Mouse (Mus musculus): ENCODE results near the gene Pcgf3. TPM values are rescaled to one million over a fixed set of nuclear protein-coding genes. Genes with fewer than 3 reads are reported as not detected.

Pcgf3 gene
- polyA plus RNA-seq, 1 experiment from 2014 or later, result 36.2 TPM

GRCm38 (mm10) chr5:108554041-108554440 lies 93.0 kb downstream of the Pcgf3 start:
- Histone ChIP-seq H3K4me2 (ENCODE audit: low read depth) (no peak overlapping the region), H3K36me3 (ENCODE audit: control insufficient read depth, insufficient read depth, low read length) (no peaks in the 10 kb centered on the region), H3K4me1 (ENCODE audit: control insufficient read depth, insufficient read depth, low read length) (no peaks in the 10 kb centered on the region; the same call in 1 of the 2 replicates), H3K9me3 (ENCODE audit: control insufficient read depth, low read length) (no peaks in the 10 kb centered on the region), H3K27ac (ENCODE audit: low read depth, low read length) (no peak overlapping the region), H3K27me3 (ENCODE audit: control insufficient read depth, insufficient read depth, low read length) (peaks cover 16% of the 10 kb centered on the region), H3K4me3 (ENCODE audit: low read depth, low read length) (no peak overlapping the region), H3K9ac (ENCODE audit: low read length) (no peak overlapping the region)
- 83% methylated on average over 1 of the region's 1 CpGs for WGBS
- DNase-seq (ENCODE audit: low spot score) (no peak), ATAC-seq (ENCODE audit: insufficient read depth, low FRiP score, low TSS enrichment) (no peak)

Other genes starting within 250 kb of the Pcgf3 start
- 55.4 and 60.0 TPM in 2 replicates for gene Dr1, start 192.3 kb upstream of the Pcgf3 start, polyA plus RNA-seq (2014; fragmentation: Nextera tagmentation; extraction: Ambion mirVana)
- gene Pigg, start 148.6 kb upstream of the Pcgf3 start, polyA plus RNA-seq (2014; fragmentation: Nextera tagmentation; extraction: Ambion mirVana), result 2.5 and 3.6 TPM in 2 replicates
- 0.26 and 0.28 TPM in 2 replicates for gene Gm42517, start 93.3 kb upstream of the Pcgf3 start, polyA plus RNA-seq (2014; fragmentation: Nextera tagmentation; extraction: Ambion mirVana)
- 0.19 and 0.26 TPM in 2 replicates for gene Pde6b, start 72.8 kb upstream of the Pcgf3 start, polyA plus RNA-seq (2014; fragmentation: Nextera tagmentation; extraction: Ambion mirVana)
- gene Atp5k, start 26.8 kb upstream of the Pcgf3 start, polyA plus RNA-seq (2014; fragmentation: Nextera tagmentation; extraction: Ambion mirVana), result 386 and 414 TPM in 2 replicates
- gene Mfsd7a, start 12.3 kb upstream of the Pcgf3 start, polyA plus RNA-seq (2014; fragmentation: Nextera tagmentation; extraction: Ambion mirVana), result not detected in 2 replicates
- 16.9 and 17.4 TPM in 2 replicates for gene Cplx1, start 88.8 kb downstream of the Pcgf3 start, polyA plus RNA-seq (2014; fragmentation: Nextera tagmentation; extraction: Ambion mirVana)
- 53.4 and 53.5 TPM in 2 replicates for gene Gak, start 168.5 kb downstream of the Pcgf3 start, polyA plus RNA-seq (2014; fragmentation: Nextera tagmentation; extraction: Ambion mirVana)
- gene Tmem175, start 168.5 kb downstream of the Pcgf3 start, polyA plus RNA-seq (2014; fragmentation: Nextera tagmentation; extraction: Ambion mirVana), result 17.7 and 20.7 TPM in 2 replicates
- 7.1 and 8.2 TPM in 2 replicates for gene Idua, start 199.1 kb downstream of the Pcgf3 start, polyA plus RNA-seq (2014; fragmentation: Nextera tagmentation; extraction: Ambion mirVana)
- 11.6 and 12.1 TPM in 2 replicates for gene Dgkq, start 208.4 kb downstream of the Pcgf3 start, polyA plus RNA-seq (2014; fragmentation: Nextera tagmentation; extraction: Ambion mirVana)
- 0.96 and 0.97 TPM in 2 replicates for gene Slc26a1, start 214.3 kb downstream of the Pcgf3 start, polyA plus RNA-seq (2014; fragmentation: Nextera tagmentation; extraction: Ambion mirVana)
- gene Fgfrl1, start 231.2 kb downstream of the Pcgf3 start, polyA plus RNA-seq (2014; fragmentation: Nextera tagmentation; extraction: Ambion mirVana), result 26.0 and 28.6 TPM in 2 replicates